In genomic region chr2:49727686-49728085, GRCm38 (mm10) we compare ENCODE assay signal across 9 mouse cellular contexts. TPM values are rescaled to one million over a fixed set of nuclear protein-coding genes. Genes with fewer than 3 reads are reported as not detected.
DNase-seq lines count a peak whose midpoint lies in the region; ATAC-seq and TF ChIP-seq lines count a peak whose summit lies in the region.
"Had no signal": no experiment of that assay in that cellular context is flagged by ENCODE, and none has a peak within 500 bp of the region (broad histone marks: within the 10 kb centered on the region; RNA-seq: fewer than 3 reads in every experiment).

No protein-coding gene starts in this region.

- H3K9me3 ChIP-seq in lung, embryonic 15.5 days: no peaks in the 10 kb centered on the region
- H3K9me3 ChIP-seq: kidney, embryonic 15.5 days had no signal

- H3K4me3 ChIP-seq in gastrocnemius, adult 2 months: peak overlapping the region; percentile 55
- H3K4me3 ChIP-seq in lung, embryonic 15.5 days: no peak overlapping the region
- H3K4me3 ChIP-seq: kidney, embryonic 15.5 days had no signal

- no peak for ATAC-seq in lung, embryonic 15.5 days (ENCODE audit: borderline replicate concordance, extremely low read depth, low FRiP score, low TSS enrichment)
- peak; percentile 12; the same call in 1 of the 2 replicates for ATAC-seq in megakaryocyte progenitor cell, adult 5-6 weeks (replicated peaks; ENCODE audit: poor library complexity)
- no peak for ATAC-seq in erythroblast, adult 5-6 weeks (replicated peaks; ENCODE audit: low FRiP score, poor library complexity, severe bottlenecking)

- intact Hi-C loops in gastrocnemius, adult 2 months (cut with DNase I): loop anchor here (1.0 to 2.0 kb wide), 2 partner anchors 279 to 368 kb away; no protein-coding TSS in a partner anchor

- H3K4me2 ChIP-seq in lung, embryonic 15.5 days: peak overlapping the region; percentile 37
- H3K4me2 ChIP-seq: kidney, embryonic 15.5 days had no signal

- no peaks in the 10 kb centered on the region for H3K36me3 ChIP-seq in lung, embryonic 15.5 days
- H3K36me3 ChIP-seq: kidney, embryonic 15.5 days had no signal

- DNase-seq in gastrocnemius, adult 2 months: peak; percentile 45
- no peak for DNase-seq in gastrocnemius, adult 8-10 months (ENCODE audit: low spot score in 2 of 2)
- DNase-seq in lung, postnatal 4 days: no peak
- DNase-seq in heart, adult 9 months (ENCODE audit: low spot score in 2 of 2): peak; percentile 52 to 60
- DNase-seq in thymus, adult 18-20 months: no peak

- peak overlapping the region; percentile 68 for H3K27ac ChIP-seq in gastrocnemius, adult 2 months
- H3K27ac ChIP-seq in lung, embryonic 15.5 days: no peak overlapping the region

- H3K9ac ChIP-seq in lung, embryonic 15.5 days: no peak overlapping the region
- H3K9ac ChIP-seq: kidney, embryonic 15.5 days had no signal

- TF ChIP-seq CTCF in gastrocnemius, adult 2 months (IDR thresholded peaks at IDR 0.05): no peak

- peaks cover 14% of the 10 kb centered on the region for H3K4me1 ChIP-seq in lung, embryonic 15.5 days

- no peaks in the 10 kb centered on the region for H3K27me3 ChIP-seq in lung, embryonic 15.5 days
- H3K27me3 ChIP-seq: kidney, embryonic 15.5 days had no signal

- 63% methylated on average over 4 of the region's 4 CpGs for WGBS in lung, embryonic 15.5 days

RNA-seq across cellular contexts. Expression of gene Lypd6b, which starts 59.8 kb away (rescaled TPM):
- not detected for total RNA-seq in gastrocnemius, adult 2 months (2021)
- not detected for total RNA-seq in gastrocnemius, adult 8-10 months (2022)
- polyA plus RNA-seq in lung, embryonic 15.5 days (2015; fragmentation: Nextera tagmentation; extraction: Ambion mirVana): 2.0 and 2.5 TPM in 2 replicates
- total RNA-seq in megakaryocyte progenitor cell, adult 5-6 weeks (2015): 0.27 TPM in 1 of 2 replicates, not detected in the other
- total RNA-seq in megakaryocyte progenitor cell, adult 5-6 weeks (2017): 0.12 TPM in 1 of 2 replicates, not detected in the other
- not detected in 2 replicates for total RNA-seq in erythroblast, adult 5-6 weeks (2015; ENCODE audit: low replicate concordance)
- total RNA-seq in erythroblast, adult 5-6 weeks (2017; ENCODE audit: low replicate concordance): not detected in 2 replicates

Comparison
In these comparisons a context has a peak if more than half of its experiments do, and no peak if none do; other contexts are left out.
1. DNase-seq: peak in gastrocnemius, adult 2 months (single experiment) and heart, adult 9 months (2 of 2); none in gastrocnemius, adult 8-10 months (0 of 2), lung, postnatal 4 days (0 of 2) and thymus, adult 18-20 months (0 of 2).